Mouse (Mus musculus) ES-Bruce4 (cell line): ENCODE data around the gene 1110008L16Rik.
"Not testable (repeated sequence)": the region's sequence is repeated elsewhere in the genome, so short reads cannot be mapped to it uniquely, and the experiment has no call there.

Experiments used
- CTCF ChIP-seq: IDR thresholded peaks from one replicate; pipeline ENCODE4 v1.8.1; 2011; ENCODE audit warnings: low read depth, low read length
- POLR2A ChIP-seq: IDR thresholded peaks from one replicate; pipeline ENCODE4 v1.8.1; 2011; ENCODE audit warnings: low read length; ENCODE audit not compliant: insufficient read depth

- not testable (repeated sequence) for TF ChIP-seq CTCF, POLR2A
Observed at GRCm38 (mm10) chr12:55277583-55277982, 21.8 kb upstream of the 1110008L16Rik start.
